Mouse (Mus musculus): ENCODE measurements around the gene Carm1.

Carm1 gene

DNA sequence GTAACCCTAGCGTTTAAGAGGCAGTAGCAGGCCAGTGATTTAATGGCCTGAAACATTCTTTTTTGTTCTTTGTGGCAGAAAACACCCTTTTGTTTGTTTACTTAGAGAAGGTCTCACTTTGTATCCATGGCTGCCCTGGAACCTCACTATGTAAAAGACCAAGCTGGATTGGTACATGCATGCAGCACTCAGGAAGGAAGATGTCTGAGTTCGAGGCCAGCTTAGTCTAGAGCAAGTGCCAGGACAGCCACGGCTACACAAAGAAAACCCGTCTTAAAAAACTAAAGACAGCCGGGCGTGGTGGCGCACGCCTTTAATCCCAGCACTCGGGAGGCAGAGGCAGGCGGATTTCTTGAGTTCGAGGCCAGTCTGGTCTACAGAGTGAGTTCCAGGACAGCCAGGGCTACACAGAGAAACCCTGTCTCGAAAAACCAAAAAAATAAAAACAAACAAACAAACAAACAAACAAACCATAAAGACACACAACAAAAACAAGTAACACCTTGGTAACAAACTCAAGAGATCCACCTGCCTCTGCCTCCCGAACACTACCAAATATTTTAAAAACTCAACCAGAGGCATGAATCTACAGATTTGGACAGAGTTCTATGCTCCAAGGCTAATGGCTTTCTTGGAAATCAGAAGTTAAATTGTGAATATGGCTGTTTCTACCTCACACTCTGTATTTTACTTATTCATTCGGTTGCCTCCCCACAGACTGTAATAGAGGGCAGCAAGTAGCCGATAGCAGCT lies 68.3 kb downstream of the Carm1 start:
- DNase-seq (ENCODE audit: low read depth), result no peak

DNA sequence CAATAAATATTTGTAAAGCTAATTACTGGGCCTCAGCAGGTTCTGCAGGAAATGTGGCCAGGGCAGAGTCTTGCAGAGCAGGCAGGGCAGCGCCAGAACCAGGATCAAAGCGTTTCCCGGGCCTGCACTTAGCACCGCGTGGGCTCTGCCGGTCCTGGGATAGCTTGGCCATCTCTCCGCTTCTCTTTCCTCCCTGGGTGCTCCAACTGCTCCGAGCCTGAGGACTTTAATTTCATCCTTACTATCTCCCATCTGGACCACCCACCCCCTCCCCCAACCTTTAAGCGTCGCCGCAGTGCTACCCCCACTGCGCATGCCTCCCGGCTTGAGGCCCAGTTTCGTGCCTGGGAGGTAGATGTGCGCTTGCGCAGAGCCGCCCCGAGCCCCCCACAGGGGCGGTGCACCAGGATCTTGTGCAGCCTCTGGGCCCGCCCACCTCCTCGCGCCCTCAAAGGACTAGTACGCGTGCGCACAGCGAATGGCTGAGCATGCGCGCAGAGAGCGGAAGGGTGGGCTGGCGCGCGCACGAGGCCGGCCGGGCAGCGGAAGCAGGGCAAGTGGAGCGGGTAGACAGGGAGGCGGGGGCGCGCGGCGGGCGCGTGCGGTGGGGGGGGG lies 69.0 kb downstream of the Carm1 start, which contains the start of gene Smarca4:
Gene Smarca4, plus strand, starts transcription at position 553 of the 615 bp plus-strand sequence.
- DNase-seq (ENCODE audit: low read depth), result peak; percentile 99

DNA sequence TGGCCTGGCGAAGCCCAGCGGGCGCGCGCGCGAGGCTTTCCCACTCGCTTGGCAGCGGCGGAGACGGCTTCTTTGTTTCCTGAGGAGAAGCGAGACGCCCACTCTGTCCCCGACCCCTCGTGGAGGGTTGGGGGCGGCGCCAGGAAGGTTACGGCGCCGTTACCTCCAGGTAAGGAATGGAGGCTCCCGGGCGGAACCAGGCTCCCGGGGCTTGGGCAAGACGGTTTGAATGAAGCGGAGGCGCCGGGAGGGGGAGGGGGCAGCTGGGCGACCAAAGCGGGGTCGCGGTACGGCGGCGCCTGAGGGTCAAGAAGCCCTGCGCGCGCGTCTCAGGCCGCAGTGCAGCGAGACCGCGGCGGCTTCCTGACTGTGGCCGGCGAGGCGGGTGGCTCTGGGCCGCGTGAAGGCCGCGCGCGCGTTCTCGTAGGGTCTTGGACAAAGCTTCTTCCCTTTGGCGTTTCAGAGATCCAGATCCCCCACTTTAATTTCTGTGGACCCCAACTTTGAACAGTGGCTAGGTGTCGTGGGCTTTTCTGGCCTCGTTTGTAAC lies 69.6 kb downstream of the Carm1 start:
- DNase-seq (ENCODE audit: low read depth), result peak; percentile 80

DNA sequence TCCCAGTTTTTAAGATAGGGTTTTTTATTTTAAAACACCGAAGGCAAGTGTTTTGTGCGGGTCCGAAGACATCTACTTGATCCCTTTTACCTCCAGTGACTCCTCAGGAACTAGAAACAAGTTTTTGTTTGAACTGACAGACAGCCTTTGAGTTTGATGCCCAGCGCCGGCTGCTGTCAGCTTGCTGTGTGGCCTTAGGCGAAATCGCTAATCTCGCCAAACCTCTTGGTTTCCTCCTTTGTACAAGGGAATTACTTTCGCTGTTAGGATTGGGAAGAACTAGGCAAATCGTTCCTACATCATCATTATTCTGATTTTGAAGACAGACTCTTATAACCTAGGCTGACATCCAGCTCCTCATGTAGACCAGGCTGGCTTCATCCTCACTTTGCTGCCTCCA lies 70.4 kb downstream of the Carm1 start:
- peak; percentile 56 for DNase-seq (ENCODE audit: low read depth)

DNA sequence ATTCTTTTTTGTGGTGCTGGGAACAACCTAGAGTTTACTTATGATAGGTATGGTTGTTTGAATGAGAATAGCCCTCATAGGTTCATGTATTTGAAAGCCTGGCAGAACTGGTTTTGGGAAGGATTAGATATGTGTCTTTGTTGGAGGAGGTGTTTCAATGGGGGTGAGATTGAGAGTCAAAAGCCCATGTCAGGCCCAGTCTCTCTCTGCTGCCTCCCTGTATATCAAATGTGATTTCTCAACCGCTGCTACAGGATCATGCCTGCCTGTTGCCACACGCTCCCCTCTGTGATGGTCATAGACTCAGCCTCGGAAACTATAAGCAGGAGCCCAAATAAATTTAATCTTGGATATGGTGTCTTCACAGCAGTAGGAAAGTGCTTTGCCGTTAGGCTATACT lies 73.5 kb downstream of the Carm1 start:
- DNase-seq (ENCODE audit: low read depth), result no peak

DNA sequence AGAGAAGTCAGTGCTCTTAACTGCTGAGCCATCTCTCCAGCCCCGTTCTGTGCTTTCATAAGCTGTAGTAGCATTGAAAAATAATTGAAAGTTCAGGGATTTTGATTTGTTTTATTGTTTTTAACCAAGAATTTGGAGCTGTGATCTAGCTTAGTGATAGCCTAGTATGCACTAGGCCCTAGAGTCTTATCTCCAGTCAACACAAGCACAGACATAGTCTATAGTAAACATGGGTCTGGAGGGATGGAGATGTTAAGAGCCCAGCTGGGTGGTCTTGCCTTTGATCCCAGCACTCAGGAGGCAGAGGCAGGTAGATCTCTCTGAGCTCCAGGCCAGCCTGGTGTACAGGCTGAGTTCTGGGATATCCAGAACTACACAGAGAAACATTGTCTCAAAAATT lies 76.0 kb downstream of the Carm1 start:
- DNase-seq (ENCODE audit: low read depth), result no peak

DNA sequence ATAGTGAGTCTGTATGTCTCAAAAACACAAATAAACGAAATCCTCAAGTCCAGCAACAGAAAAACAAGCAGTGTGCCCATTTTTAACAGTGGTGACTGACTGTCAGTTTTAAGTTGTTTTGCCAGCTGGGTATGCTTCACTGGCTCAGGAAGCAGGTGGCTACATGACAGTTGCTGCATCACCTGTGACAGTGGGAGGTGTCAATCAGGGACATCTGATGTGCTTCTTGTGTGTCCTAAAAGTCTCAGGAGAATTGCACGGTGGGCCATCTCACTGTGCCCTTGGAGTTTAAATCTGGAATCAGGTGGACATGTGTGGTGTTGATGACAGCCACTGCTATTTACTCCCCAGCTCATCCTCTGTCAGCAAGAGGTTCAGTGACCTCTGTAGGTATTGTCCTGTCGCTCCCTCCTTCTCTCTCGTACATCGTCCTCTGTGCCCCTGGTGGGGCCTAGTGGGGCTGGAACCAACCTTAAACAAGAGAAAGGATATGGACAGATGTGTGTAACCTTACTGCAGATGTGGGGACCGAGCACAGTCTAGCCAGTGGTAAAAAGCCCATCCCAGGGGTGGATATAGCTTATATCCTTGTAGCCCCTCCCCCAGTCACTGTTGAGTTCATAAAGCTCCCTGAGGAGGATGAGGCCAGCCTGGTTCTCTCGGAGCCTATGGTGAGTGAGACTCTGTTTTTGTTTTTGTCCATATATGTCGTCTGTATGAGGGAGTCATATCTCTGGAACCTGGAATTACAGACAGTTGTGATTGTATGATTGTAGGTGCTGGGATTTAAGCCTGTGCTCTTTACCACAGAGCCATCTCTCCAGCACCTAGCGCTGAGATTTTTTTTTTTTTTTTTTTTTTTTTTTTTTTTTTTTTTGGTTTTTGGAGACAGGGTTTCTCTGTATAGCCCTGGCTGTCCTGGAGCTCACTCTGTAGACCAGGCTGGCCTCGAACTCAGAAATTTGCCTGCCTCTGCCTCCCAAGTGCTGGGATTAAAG lies 78.9 kb downstream of the Carm1 start:
- DNase-seq (ENCODE audit: low read depth), result no peak

DNA sequence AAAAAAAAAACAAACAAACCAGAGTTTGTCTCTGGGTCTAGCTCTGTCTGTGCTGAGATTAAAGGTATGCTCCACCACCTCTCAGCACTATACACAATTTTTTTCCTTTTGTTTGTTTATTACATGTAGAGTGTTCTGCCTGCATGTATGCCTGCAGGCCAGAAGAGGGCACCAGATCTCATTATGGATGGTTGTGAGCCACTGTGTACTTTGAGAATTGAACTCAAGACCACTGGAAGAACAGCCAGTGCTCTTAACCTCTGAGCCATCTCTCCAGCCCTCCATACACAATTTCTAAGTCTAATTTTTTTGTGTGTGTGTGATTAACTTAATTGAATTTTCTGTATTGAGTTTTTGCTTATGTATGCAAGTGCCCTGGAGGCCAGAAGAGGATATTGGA lies 79.9 kb downstream of the Carm1 start:
- DNase-seq (ENCODE audit: low read depth), result no peak

DNA sequence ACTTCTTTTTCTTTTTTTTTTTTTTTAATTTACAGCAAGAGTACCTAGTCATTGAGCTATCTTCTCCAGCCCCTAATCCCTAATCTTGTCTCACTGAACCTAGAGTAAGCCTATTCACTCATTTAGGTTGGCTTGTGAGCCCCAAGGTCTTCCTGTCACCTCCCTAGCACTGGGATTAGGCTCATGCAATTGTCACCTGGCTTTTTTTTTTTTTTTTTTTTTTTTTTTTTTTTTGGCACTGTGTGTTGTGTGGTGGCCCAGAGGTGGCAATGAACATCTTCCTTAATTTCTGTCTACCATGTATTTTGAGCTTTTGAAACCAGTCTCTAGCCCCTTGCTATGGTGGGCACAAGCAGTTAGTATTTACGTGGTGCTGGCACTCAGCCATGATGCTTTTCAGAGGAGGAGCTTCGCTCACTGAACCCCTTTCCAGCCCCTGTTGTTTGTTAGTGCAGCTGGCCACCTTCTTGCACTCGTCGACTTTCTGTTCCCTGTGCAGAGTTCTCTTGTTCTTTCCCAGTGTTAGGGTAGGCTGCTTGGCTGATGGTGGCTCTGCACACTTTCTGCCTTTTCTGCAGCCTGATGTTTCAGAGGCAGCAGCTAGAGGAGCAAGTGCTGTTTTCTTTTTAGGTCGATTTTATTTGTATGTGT lies 80.6 kb downstream of the Carm1 start:
- DNase-seq (ENCODE audit: low read depth), result no peak

DNA sequence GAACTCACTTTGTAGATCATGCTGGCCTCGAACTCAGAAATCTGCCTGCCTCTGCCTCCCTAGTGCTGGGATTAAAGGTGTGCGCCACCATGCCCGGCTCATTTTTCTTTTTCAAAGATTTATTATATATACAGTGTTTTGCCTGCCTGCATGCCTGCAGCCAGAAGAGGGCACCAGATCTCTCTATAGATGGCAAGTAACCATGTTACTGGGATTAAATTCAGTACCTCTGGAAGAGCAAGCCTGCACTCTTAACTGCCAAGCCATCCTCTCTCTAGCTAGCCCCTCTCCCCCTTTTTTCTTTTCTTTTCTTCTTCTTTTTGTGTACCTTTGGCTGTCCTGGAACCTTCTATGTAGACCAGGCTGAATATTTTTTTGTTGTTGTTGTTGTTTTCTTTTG lies 84.0 kb downstream of the Carm1 start:
- peak; percentile 70 for DNase-seq (ENCODE audit: low read depth)

DNA sequence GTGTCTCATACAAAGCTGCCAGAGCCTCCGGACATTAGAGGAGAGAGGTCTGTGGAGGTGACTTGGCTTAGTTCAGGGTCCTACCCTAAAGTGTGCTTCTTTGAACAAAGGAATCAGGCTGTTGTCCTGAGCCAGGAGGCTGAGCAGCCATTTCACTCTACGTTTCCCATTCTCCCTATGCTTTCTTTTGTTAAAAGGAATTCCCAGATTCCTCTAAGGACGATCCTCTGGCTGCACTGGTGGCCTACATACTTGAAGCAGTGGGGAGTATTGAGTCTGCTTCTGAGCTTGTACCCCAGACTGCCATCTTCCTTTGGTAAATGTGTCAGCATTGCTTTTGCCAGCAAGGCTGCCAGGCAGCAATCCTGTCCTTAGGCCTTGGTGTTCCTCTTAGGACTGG lies 86.4 kb downstream of the Carm1 start:
- no peak for DNase-seq (ENCODE audit: low read depth)

DNA sequence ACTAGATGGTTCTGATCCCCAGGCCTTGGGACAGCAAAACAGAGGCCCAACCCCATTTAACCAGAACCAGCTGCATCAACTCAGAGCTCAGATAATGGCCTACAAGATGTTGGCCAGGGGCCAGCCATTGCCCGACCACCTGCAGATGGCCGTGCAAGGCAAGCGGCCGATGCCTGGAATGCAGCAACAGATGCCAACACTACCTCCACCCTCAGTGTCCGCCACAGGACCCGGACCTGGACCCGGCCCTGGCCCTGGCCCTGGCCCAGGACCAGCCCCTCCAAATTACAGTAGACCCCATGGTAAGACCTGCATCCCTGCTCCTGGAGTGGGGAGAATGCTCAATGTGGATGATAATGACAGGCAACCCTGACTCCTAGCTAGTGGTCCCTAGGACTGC lies 88.9 kb downstream of the Carm1 start:
- peak; percentile 57 for DNase-seq (ENCODE audit: low read depth)

DNA sequence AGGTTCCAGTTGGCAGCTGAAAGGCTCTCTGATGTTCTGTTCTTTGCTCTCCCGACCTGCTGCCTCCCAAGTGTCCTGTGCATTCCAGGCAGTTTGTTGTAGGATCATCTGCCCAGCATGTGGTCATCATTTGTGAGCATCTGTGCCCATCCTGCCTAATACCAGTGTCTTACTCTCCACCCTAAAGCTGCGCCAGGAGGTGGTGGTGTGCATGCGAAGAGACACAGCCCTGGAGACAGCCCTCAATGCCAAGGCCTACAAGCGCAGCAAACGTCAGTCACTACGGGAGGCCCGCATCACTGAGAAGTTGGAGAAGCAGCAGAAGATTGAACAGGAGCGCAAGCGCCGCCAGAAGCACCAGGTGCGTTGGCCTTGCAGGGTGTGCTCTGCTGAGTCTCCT lies 92.3 kb downstream of the Carm1 start:
- no peak for DNase-seq (ENCODE audit: low read depth)
